Mouse (Mus musculus): Measurements from ENCODE around the gene 1700006A11Rik. TPM values are rescaled to one million over a fixed set of nuclear protein-coding genes. Genes with fewer than 3 reads are reported as not detected.
"Not testable (repeated sequence)": the region's sequence is repeated elsewhere in the genome, so short reads cannot be mapped to it uniquely, and the experiment has no call there.

Gene 1700006A11Rik
- not detected for total RNA-seq (2021)
- long read RNA-seq, experiment 1, result 0 reads
- long read RNA-seq, experiment 2, result 0 reads

DNA sequence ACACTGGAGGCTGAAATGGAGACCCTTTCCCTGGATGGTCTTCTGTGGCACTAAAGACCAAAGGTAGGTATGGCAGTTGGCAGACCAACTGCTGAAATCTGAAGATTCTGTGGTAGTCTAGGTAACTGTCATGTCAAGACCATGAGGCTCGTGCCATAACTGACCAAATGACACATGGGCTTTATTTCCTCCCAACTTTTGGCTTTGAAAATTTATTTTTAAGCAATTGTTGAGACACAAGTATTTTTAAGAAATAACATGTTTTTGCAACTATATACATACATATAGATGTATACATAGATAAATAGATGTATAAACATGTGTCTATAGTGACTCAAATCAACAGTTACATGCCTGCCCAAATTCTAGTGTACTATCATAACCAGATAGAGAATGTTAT is at the start of gene 1700006A11Rik:
TSS of gene 1700006A11Rik (minus strand) at position 101 of the 400 bp plus-strand sequence.
- no peak for DNase-seq (ENCODE audit: low spot score in 2 of 2)

DNA sequence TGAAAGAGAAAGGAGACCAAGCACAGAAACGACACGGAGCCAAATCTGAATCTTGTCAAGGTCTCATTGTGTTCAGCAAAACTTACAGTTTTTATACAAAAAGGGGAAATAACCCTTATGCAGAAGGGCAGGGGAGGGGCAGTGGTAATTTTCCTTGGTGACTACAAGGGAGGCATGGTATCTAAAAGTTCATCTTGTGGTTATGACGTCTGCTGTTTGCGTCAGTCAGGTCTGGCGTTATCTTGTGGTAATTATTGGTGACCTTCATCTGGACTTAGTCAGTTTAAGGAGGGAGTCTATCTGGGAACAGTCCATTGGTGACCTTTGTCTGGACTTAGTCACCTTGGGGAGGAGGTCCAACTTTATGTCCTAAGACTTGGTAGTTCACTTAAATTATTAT is 48.5 kb upstream of the 1700006A11Rik start:
- DNase-seq (ENCODE audit: low spot score in 2 of 2), result not testable (repeated sequence)

DNA sequence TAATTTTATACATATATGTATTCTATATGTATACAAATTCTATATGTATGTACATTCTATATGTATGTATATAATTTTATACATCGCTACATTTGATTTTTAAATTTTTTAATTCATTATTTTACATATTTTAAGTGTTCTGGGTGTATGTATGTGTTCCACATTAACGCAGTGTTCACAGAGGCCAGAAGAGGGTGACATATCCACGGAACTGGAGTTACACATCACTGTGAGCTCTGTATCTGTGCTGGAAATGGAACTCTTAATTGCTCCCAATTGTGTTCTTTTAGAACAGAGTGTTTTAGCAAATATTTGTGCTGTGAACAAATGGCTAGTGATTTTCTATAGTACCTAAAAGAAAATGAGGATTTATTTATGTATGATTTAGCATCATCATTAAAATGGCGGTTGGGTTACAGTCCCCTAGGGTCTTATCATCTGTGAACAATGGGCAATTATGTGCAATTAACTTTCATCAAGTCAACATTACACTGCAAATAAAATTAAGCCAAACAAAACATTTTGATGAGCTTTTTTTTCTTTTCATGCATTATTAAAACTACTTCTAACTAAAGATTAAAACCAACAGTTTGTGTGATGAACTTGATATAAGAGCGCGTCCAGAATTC is 40.4 kb upstream of the 1700006A11Rik start:
- no peak for DNase-seq (ENCODE audit: low spot score in 2 of 2)

DNA sequence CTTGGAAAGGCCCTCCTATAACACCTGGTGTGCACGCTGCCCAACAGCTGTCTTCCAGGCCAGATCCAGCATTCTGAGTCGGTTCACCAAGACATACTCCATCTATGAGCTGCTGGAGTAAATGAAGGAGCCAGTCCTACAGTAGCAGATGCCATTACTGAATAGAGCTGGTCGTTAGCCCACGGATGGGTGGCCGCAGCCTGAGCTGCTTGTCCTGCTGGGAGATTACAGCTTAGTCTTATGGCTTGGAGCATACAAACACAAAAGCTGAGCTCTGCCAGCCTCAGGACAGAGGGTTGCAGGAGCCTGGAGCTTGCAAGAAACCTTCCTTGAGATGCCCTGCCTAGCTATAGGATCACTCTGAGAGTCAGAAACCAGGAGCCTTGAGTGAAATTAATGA is 33.6 kb downstream of the 1700006A11Rik start:
- DNase-seq (ENCODE audit: low spot score in 2 of 2), result no peak

DNA sequence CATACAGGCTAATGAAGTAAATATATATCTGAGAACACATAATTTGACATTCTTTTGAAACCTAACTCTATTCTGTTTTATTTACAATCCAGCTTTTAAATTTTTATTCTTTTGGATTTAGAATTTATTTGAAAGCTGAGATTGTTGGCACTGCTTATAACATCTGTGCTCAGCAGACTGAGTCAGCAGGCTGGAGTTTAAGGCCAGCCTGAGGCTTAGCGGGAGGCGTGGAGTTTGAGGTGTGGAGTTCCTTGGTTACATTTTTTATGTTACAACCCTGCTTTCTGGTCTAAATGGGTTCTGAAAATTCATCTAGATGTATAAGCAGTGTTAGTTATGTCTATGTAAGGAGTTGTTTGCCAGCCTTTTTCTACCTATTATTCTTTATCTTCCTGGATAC is 35.7 kb downstream of the 1700006A11Rik start:
- DNase-seq (ENCODE audit: low spot score in 2 of 2), result no peak

DNA sequence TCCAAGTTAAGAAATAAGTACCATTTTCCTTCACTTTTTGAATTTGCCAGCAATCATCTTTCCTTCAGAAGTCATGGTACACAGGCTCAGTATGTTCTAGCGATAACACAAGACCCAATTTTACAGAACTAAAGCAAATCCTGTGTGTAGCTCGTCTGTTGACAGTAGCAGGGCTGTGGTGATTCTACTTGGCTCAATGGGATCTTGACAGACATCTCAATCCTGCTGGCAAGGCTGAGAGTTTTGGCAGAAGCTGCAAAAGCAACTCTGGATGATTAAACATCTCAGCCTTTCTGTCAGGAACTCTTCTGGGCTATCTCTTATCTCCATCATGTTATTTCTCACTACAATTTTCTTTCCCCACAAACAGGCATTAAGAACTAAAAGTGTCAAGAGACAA is 36.2 kb downstream of the 1700006A11Rik start:
- DNase-seq (ENCODE audit: low spot score in 2 of 2), result no peak

DNA sequence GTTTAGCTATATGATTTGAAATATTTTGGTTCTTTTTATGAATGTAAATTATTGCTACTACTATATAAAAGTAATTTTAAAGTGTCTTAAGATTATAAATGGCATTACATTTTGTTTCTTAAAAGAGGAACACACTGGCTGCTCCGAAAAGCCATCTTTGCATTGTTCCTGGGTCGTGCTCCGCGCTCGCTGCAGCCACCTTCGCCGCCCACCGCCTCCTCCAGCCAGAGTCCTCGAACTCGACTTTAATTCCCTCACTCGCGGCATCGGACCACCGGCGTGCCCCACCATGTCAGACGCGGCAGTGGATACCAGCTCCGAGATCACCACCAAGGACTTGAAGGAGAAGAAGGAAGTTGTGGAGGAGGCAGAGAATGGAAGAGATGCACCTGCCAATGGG is 40.5 kb downstream of the 1700006A11Rik start:
- DNase-seq (ENCODE audit: low spot score in 2 of 2), result not testable (repeated sequence)

DNA sequence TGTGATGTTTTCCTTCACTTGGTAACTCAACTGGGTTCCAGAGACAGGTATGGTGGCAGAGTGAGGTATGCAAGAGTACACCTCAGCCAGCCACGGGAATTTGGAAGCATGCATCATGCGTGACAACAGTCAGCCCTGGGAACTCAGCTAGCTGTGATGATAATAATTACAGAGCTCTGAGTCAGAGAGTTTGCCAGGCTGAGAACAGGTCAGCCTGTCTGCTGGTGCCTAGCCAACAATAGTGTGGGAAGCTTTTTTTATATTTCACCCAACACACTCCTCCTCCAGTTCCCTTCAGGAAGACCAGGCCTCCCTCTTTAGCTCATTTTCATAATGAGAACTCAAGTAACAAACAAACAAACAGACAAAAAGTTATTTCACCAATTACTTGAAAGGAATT is 53.8 kb downstream of the 1700006A11Rik start:
- no peak for DNase-seq (ENCODE audit: low spot score in 2 of 2)

DNA sequence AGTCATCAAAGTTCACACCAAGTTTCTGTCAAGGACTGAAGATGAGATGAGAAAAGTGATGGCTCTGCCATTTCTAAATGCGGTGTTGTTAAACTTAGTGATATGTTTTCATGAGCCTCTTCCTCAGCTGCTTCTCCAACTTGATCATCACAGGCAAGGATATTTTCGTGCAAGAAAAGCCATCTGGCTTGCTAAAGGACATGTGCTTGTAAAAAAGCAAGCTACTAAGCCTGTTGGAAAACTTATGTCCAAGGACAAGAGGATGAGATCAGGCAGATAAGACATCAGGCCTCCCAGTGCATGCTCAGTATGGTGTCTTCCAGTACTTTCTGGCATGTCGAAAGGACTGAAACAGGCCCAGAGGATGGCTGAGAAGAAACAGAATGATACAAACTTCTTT is 68.3 kb downstream of the 1700006A11Rik start:
- no peak for DNase-seq (ENCODE audit: low spot score in 2 of 2)

Other genes with a start within 250 kb of the 1700006A11Rik start
- gene Tram1l1, start 105.2 kb downstream of the 1700006A11Rik start, total RNA-seq (2021), result 1 to 10 TPM; 5.3 TPM
- not detected for gene 1700003H04Rik, start 155.1 kb upstream of the 1700006A11Rik start, total RNA-seq (2021)